Mouse (Mus musculus) ES-Bruce4 (cell line): ENCODE measurements around the gene Psmd11.

Experiments used
- CTCF ChIP-seq: IDR thresholded peaks from one replicate; pipeline ENCODE4 v1.8.1; 2011; ENCODE audit warnings: low read depth, low read length
- EP300 ChIP-seq: IDR thresholded peaks from 2 replicates; pipeline ENCODE4 v1.6.1; 2011; ENCODE audit warnings: low read depth, low read length; ENCODE audit not compliant: insufficient read depth
- POLR2A ChIP-seq: IDR thresholded peaks from one replicate; pipeline ENCODE4 v1.8.1; 2011; ENCODE audit warnings: low read length; ENCODE audit not compliant: insufficient read depth

- TF ChIP-seq CTCF (no peak), POLR2A (no peak), EP300 (no peak)
Observed at GRCm38 (mm10) chr11:80504519-80505385, 76.3 kb downstream of the Psmd11 start.
